Mouse (Mus musculus) kidney, postnatal 0 days (tissue): ENCODE measurements at regions not wholly inside any gene's neighbourhood (a gene's known extent, or its start where the extent isn't known, plus 50 kb on each side); places are given as distances from the start of the nearest gene placed in this dataset.

ENCODE experiments used
- ATAC-seq: fragments of 200-750 bp; cut with Nextera tagmentation; replicated peaks from 2 replicates; pipeline ENCODE4 v1.8.0; 2017; ENCODE audit warnings: low read depth, moderate number of reproducible peaks, moderate TSS enrichment, moderate library complexity; ENCODE audit not compliant: low FRiP score
- DNase-seq: peaks from one replicate; pipeline ENCODE4 v3.0.0-alpha.2; 2016; ENCODE audit warnings: low spot score
- H3K27ac ChIP-seq: fragments of 300-500 bp; sonication (generic); 2 replicates; pipeline ENCODE4 v1.5.1; 2014; ENCODE audit warnings: mild to moderate bottlenecking
- H3K27me3 ChIP-seq: fragments of 300-500 bp; sonication (generic); 2 replicates; pipeline ENCODE4 v1.6.1; 2014; ENCODE audit warnings: low read length, mixed read lengths; ENCODE audit not compliant: insufficient read depth
- H3K36me3 ChIP-seq: fragments of 300-500 bp; sonication (generic); 2 replicates; pipeline ENCODE4 v1.6.1; 2014; ENCODE audit warnings: low read length, mixed read lengths; ENCODE audit not compliant: insufficient read depth
- H3K4me1 ChIP-seq: fragments of 300-500 bp; sonication (generic); replicated peaks from 2 replicates; pipeline ENCODE4 v1.6.1; 2014; ENCODE audit warnings: antibody characterized with exemption, low read length, mixed read lengths; ENCODE audit not compliant: insufficient read depth
- H3K4me2 ChIP-seq: fragments of 300-500 bp; sonication (generic); 2 replicates; pipeline ENCODE4 v1.6.1; 2014; ENCODE audit warnings: mild to moderate bottlenecking, low read length, moderate library complexity, mixed read lengths
- H3K4me3 ChIP-seq: fragments of 300-500 bp; sonication (generic); replicated peaks from 2 replicates; pipeline ENCODE4 v1.5.1; 2014; ENCODE audit warnings: low read depth, low read length
- H3K9ac ChIP-seq: fragments of 300-500 bp; sonication (generic); 2 replicates; pipeline ENCODE4 v1.6.1; 2014; ENCODE audit warnings: low read depth, low read length
- H3K9me3 ChIP-seq: fragments of 300-500 bp; sonication (generic); replicated peaks from 2 replicates; pipeline ENCODE4 v1.6.1; 2016; ENCODE audit warnings: low read length, inconsistent platforms, mixed read lengths
- CTCF ChIP-seq: IDR thresholded peaks from 2 replicates; pipeline ENCODE4 v1.5.1; 2016; ENCODE audit warnings: antibody characterized with exemption, low read depth, mild to moderate bottlenecking, moderate library complexity
- WGBS: fragments of 180-500 bp; shearing (Covaris S2); extraction: QIAGEN DNeasy Blood & Tissue Kit; methylation state at CpG from one replicate; pipeline ENCODE4 v1.1.7; 2014; 5-methylcytosine and 5-hydroxymethylcytosine counted together

GRCm38 (mm10) chr17:47195981-47196380 lies 172.7 kb upstream of the Mrps10 start:
- Histone ChIP-seq H3K9ac (no peak overlapping the region), H3K4me3 (no peak overlapping the region), H3K4me1 (peaks cover 7% of the 10 kb centered on the region), H3K27me3 (no peaks in the 10 kb centered on the region), H3K27ac (no peak overlapping the region), H3K36me3 (no peaks in the 10 kb centered on the region), H3K4me2 (no peak overlapping the region), H3K9me3 (no peaks in the 10 kb centered on the region; the same call in 1 of the 2 replicates)
- 67% methylated on average over 7 of the region's 7 CpGs for WGBS
- ATAC-seq (no peak), DNase-seq (no peak)
- TF ChIP-seq CTCF: no peak

- no peak overlapping the region for H3K4me3 ChIP-seq
- no peaks in the 10 kb centered on the region for H3K27me3 ChIP-seq
- no peak overlapping the region for H3K9ac ChIP-seq
- 91% methylated on average over 14 of the region's 14 CpGs for WGBS
- H3K9me3 ChIP-seq: no peaks in the 10 kb centered on the region; the same call in 1 of the 2 replicates
- no peak for ATAC-seq
- TF ChIP-seq CTCF: no peak
- no peaks in the 10 kb centered on the region for H3K36me3 ChIP-seq
- H3K27ac ChIP-seq: no peak overlapping the region
- no peak for DNase-seq
- peaks cover 7% of the 10 kb centered on the region for H3K4me1 ChIP-seq
- no peak overlapping the region for H3K4me2 ChIP-seq
Observed at GRCm38 (mm10) chr17:47194463-47195012, 174.1 kb upstream of the Mrps10 start.

GRCm38 (mm10) chr17:47191416-47191815 lies 177.3 kb upstream of the Mrps10 start:
- no peak overlapping the region for H3K9ac ChIP-seq
- ATAC-seq (no peak), DNase-seq (no peak)
- H3K36me3 ChIP-seq: no peaks in the 10 kb centered on the region
- no peak for TF ChIP-seq CTCF
- H3K4me1 ChIP-seq: no peaks in the 10 kb centered on the region; the same call in 1 of the 2 replicates
- H3K9me3 ChIP-seq: no peaks in the 10 kb centered on the region; the same call in 1 of the 2 replicates
- H3K27me3 ChIP-seq: no peaks in the 10 kb centered on the region
- H3K4me2 ChIP-seq: no peak overlapping the region
- no peak overlapping the region for H3K27ac ChIP-seq
- 89% methylated on average over 3 of the region's 3 CpGs for whole genome bisulfite sequencing
- H3K4me3 ChIP-seq: no peak overlapping the region

- WGBS: 84% methylated on average over 7 of the region's 7 CpGs
- Histone ChIP-seq H3K9ac (no peak overlapping the region), H3K27ac (no peak overlapping the region), H3K4me3 (no peak overlapping the region), H3K4me2 (no peak overlapping the region), H3K27me3 (no peaks in the 10 kb centered on the region), H3K9me3 (no peaks in the 10 kb centered on the region; the same call in 1 of the 2 replicates), H3K36me3 (no peaks in the 10 kb centered on the region), H3K4me1 (no peaks in the 10 kb centered on the region)
- TF ChIP-seq CTCF: no peak
- DNase-seq (no peak), ATAC-seq (no peak)
Observed at GRCm38 (mm10) chr17:47189770-47190169, 178.9 kb upstream of the Mrps10 start.

GRCm38 (mm10) chr17:47184148-47184547 lies 173.8 kb upstream of the Ubr2 start:
- H3K4me2 ChIP-seq: no peak overlapping the region
- H3K4me3 ChIP-seq: no peak overlapping the region
- no peaks in the 10 kb centered on the region for H3K36me3 ChIP-seq
- DNase-seq (no peak), ATAC-seq (no peak)
- TF ChIP-seq CTCF: no peak
- no peaks in the 10 kb centered on the region for H3K9me3 ChIP-seq
- no peak overlapping the region for H3K9ac ChIP-seq
- no peaks in the 10 kb centered on the region for H3K27me3 ChIP-seq
- peaks cover 14% of the 10 kb centered on the region for H3K4me1 ChIP-seq
- no peak overlapping the region for H3K27ac ChIP-seq
- WGBS: 55% methylated on average over 6 of the region's 6 CpGs

- TF ChIP-seq CTCF: no peak
- 0 out of 2 replicates have a peak overlapping the region, but pooled peaks have one; percentile 5 for H3K9ac ChIP-seq
- no peaks in the 10 kb centered on the region for H3K27me3 ChIP-seq
- ATAC-seq (no peak), DNase-seq (peak; percentile 67)
- H3K4me3 ChIP-seq: no peak overlapping the region
- no peaks in the 10 kb centered on the region for H3K9me3 ChIP-seq
- H3K4me2 ChIP-seq: no peak overlapping the region
- H3K36me3 ChIP-seq: no peaks in the 10 kb centered on the region
- peak overlapping the region; percentile 81 for H3K27ac ChIP-seq
- 27% methylated on average over 6 of the region's 6 CpGs for WGBS
- H3K4me1 ChIP-seq: peaks cover 28% of the 10 kb centered on the region
Observed at GRCm38 (mm10) chr17:47182118-47182517, 171.8 kb upstream of the Ubr2 start.

- no peak for TF ChIP-seq CTCF
- no peak overlapping the region for H3K9ac ChIP-seq
- H3K4me1 ChIP-seq: peaks cover 32% of the 10 kb centered on the region
- no peaks in the 10 kb centered on the region for H3K9me3 ChIP-seq
- DNase-seq (peak; percentile 82), ATAC-seq (no peak)
- H3K27me3 ChIP-seq: no peaks in the 10 kb centered on the region
- no peaks in the 10 kb centered on the region for H3K36me3 ChIP-seq
- H3K4me2 ChIP-seq: peak overlapping the region; percentile 15; the same call in 1 of the 2 replicates
- no peak overlapping the region for H3K4me3 ChIP-seq
- H3K27ac ChIP-seq: peak overlapping the region; percentile 80
- 51% methylated on average over 5 of the region's 5 CpGs for WGBS
Observed at GRCm38 (mm10) chr17:47179410-47179809, 169.1 kb upstream of the Ubr2 start.
